Mouse (Mus musculus): ENCODE measurements around the gene Adipoq. TPM values are rescaled to one million over a fixed set of nuclear protein-coding genes. Genes with fewer than 3 reads are reported as not detected.

Adipoq gene
- polyA plus RNA-seq, 1 experiment from 2014 or later = not detected

DNA sequence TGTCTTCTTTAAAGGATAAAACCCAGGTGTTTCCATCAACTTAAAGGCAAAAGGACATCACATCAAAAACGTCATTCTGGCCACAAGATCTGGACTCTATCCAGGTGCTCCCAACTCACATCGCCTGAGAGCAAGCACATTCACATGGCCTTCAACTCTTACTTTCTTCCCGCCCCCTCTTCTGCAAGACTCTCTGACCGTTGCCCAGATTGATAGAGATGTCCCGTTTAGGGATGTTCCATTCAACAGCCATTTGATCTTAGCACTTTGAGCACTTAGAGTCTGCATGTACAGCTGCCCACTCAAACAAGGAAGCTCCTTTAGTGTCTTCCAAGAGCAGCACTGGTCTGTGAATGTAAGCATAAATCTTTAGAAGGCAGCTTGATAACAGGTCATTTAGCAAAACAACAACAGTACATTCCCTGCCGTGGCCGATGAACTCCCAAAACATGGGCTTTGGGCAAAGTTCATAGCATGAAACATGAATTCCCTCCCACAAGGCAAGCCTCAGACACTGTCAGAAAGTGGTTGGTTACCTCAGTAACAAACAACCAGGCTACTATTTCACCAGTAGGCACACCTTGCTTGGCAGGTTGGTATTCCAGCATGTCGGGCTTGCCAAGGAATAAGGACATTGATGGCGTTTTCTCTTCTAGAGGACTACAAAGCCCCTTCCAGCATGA, 45.4 kb downstream of the Adipoq start:
- no peaks in the 10 kb centered on the region for H3K36me3 ChIP-seq
- no peak overlapping the region for H3K9ac ChIP-seq
- no peak overlapping the region for H3K4me3 ChIP-seq
- H3K9me3 ChIP-seq = no peaks in the 10 kb centered on the region
- ATAC-seq (ENCODE audit: low read depth) = no peak
- H3K27me3 ChIP-seq = no peaks in the 10 kb centered on the region
- 78% methylated on average over 9 of the region's 9 CpGs for WGBS
- no peak overlapping the region for H3K27ac ChIP-seq (replicated peaks)
- H3K4me2 ChIP-seq = no peak overlapping the region
- no peaks in the 10 kb centered on the region for H3K4me1 ChIP-seq (replicated peaks)

GRCm38 (mm10) chr16:23195618-23196017, 49.3 kb downstream of the Adipoq start:
- Histone ChIP-seq H3K4me3 (no peak overlapping the region), H3K4me2 (no peak overlapping the region), H3K4me1 (replicated peaks) (no peaks in the 10 kb centered on the region), H3K27me3 (no peaks in the 10 kb centered on the region), H3K9ac (no peak overlapping the region), H3K27ac (replicated peaks) (no peak overlapping the region), H3K9me3 (no peaks in the 10 kb centered on the region), H3K36me3 (no peaks in the 10 kb centered on the region)
- WGBS = 85% methylated on average over 7 of the region's 7 CpGs
- no peak for ATAC-seq (ENCODE audit: low read depth)

GRCm38 (mm10) chr16:23196296-23196695, 50.0 kb downstream of the Adipoq start:
- Histone ChIP-seq H3K27me3 (no peaks in the 10 kb centered on the region), H3K9ac (no peak overlapping the region), H3K4me3 (no peak overlapping the region), H3K36me3 (no peaks in the 10 kb centered on the region), H3K4me2 (no peak overlapping the region), H3K9me3 (no peaks in the 10 kb centered on the region), H3K4me1 (replicated peaks) (no peaks in the 10 kb centered on the region), H3K27ac (replicated peaks) (no peak overlapping the region)
- ATAC-seq (ENCODE audit: low read depth) = no peak

DNA sequence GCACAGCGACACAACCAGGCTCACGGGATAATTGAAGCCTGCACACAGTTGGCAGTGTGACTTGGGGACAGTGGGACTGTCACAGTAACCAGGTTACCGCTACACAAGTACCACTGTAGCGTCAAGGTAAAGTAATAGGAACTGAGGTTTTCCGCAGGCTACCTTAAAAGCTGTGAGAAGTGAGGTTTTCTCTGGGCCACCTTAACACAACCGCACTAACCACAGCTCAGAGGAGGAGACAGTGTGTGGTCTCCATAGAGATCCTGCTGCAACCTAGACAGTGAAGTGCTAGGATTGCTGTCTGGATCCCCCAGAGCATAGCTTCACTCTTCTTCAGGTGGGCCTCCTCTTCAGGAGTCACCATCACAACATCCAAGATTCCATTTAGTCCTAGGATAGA, 50.5 kb downstream of the Adipoq start:
- ATAC-seq (ENCODE audit: low read depth) = no peak
- no peaks in the 10 kb centered on the region for H3K27me3 ChIP-seq

DNA sequence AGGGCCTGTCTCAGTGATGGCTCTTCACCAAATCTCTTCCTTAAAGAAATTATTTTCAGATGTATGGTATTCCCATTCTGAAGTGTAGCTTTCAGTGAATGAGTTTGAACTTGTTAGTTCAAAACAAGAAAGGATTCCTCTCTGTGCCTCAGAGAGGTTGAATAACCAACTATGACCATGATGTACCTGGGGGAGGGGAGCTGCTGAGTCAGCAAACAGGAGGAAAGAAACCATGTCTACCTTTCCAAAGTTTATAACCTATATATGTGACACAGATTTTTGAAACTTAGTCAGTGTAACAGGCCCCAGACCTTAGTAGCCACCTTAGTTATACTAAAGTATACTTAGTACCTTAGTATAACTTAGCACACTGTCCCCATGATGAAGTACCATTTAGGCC, 55.2 kb downstream of the Adipoq start:
- Histone ChIP-seq H3K27ac (replicated peaks) (no peak overlapping the region), H3K36me3 (no peaks in the 10 kb centered on the region), H3K4me3 (no peak overlapping the region), H3K9me3 (no peaks in the 10 kb centered on the region), H3K4me2 (no peak overlapping the region), H3K27me3 (no peaks in the 10 kb centered on the region), H3K4me1 (replicated peaks) (no peaks in the 10 kb centered on the region), H3K9ac (no peak overlapping the region)
- ATAC-seq (ENCODE audit: low read depth) = no peak

More for the DNA sequence above, 50.5 kb downstream of the Adipoq start:
- no peak overlapping the region for H3K4me2 ChIP-seq
- no peak overlapping the region for H3K27ac ChIP-seq (replicated peaks)
- no peaks in the 10 kb centered on the region for H3K4me1 ChIP-seq (replicated peaks)
- 92% methylated on average over 6 of the region's 6 CpGs for WGBS
- no peaks in the 10 kb centered on the region for H3K36me3 ChIP-seq
- H3K4me3 ChIP-seq = no peak overlapping the region
- no peaks in the 10 kb centered on the region for H3K9me3 ChIP-seq
- H3K9ac ChIP-seq = no peak overlapping the region

Small RNA genes lying within 50 kb of the gene (microRNA-seq; reads per million reads assigned to microRNA genes)
- gene Gm49346 = not detected

Other genes starting within 250 kb of the Adipoq start
- gene Fetub, start 228.2 kb upstream of the Adipoq start, polyA plus RNA-seq (2015; fragmentation: Nextera tagmentation; extraction: Ambion mirVana) = not detected in 2 replicates
- 0.25 TPM in 1 of 2 replicates, not detected in the other for gene Hrg, start 195.5 kb upstream of the Adipoq start, polyA plus RNA-seq (2015; fragmentation: Nextera tagmentation; extraction: Ambion mirVana)
- gene Kng2, start 117.1 kb upstream of the Adipoq start, polyA plus RNA-seq (2015; fragmentation: Nextera tagmentation; extraction: Ambion mirVana) = 0.50 and 0.95 TPM in 2 replicates
- 0.29 TPM in 1 of 2 replicates, not detected in the other for gene Kng1, start 88.7 kb upstream of the Adipoq start, polyA plus RNA-seq (2015; fragmentation: Nextera tagmentation; extraction: Ambion mirVana)
- gene Eif4a2, start 39.1 kb upstream of the Adipoq start, polyA plus RNA-seq (2015; fragmentation: Nextera tagmentation; extraction: Ambion mirVana) = 333 and 342 TPM in 2 replicates
- gene Rfc4, start 18.8 kb upstream of the Adipoq start, polyA plus RNA-seq (2015; fragmentation: Nextera tagmentation; extraction: Ambion mirVana) = 47.1 and 49.7 TPM in 2 replicates
- 34.7 and 40.6 TPM in 2 replicates for gene St6gal1, start 78.2 kb downstream of the Adipoq start, polyA plus RNA-seq (2015; fragmentation: Nextera tagmentation; extraction: Ambion mirVana)